Mouse (Mus musculus) naive thymus-derived CD4-positive, alpha-beta T cell, adult 2 months (primary cell): ENCODE data around the gene Olfr1261.

Experiments
- DNase-seq: peaks from one replicate; pipeline ENCODE4 v3.0.0-alpha.2; 2011; ENCODE audit warnings: low read depth

Gene Olfr1261

DNA sequence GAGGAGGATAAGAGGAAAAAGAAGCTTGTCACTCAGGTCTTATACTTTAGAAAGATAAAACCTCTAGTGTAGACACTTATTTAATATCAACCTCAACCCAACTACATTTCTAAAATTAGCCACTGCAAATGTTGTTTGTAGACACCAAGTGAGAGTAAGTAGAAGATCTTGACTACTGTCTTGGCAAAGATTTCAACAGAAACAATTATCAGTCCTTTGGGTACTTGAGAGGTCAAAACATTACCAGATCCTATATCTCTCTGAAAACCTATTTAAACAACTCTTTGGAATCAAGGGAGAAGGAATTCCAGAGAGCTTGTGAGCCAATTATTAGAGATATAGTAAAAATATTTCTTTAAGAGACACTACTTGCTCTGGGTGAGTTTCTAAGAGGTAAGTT lies at the start of gene Olfr1261:
Gene Olfr1261 (plus strand): TSS at position 301 of the 400 bp plus-strand sequence.
- DNase-seq: no peak

DNA sequence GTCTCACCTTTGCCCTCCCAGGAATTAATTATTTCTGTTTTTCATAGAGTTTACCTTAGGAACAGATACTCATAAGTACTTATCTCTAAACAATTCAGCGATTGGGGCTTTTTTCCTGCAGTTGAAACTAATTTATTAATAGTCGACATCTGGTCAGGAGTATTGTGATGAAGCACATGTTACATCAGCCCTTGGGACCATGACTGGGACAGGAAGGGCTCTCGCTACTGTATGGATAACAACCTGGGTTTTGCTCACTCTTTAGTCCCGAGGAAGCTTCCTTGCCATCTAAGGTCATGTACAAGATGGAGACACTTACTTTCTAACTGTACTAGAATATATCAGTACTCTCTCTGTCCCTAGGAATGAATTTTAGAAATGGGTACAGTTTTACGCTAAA lies 42.5 kb upstream of the Olfr1261 start, which contains the start of gene Olfr1259:
Gene Olfr1259 (minus strand): TSS at position 101 of the 400 bp plus-strand sequence.
- no peak for DNase-seq

DNA sequence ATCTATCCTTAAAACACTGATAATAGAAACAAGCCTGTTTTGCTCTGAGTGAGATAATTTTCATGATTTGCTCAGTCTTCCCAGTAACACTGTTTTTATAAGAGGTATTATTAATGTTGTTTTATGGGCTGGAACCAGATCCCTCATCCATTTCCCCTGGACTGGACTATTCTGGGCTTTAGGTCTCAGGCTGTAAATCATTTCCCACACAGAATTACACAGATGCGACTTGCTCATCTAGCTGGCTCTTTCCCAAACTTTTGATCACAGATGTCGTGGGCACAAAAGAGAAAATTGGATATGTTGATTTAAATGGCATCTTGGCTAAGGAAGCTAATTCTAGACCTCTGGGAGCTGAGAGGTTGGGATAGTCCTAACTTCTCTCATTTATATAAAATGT lies 16.8 kb upstream of the Olfr1261 start, which contains the start of gene Olfr1260:
Gene Olfr1260 (plus strand): TSS at position 157 of the 400 bp plus-strand sequence.
- DNase-seq: no peak

DNA sequence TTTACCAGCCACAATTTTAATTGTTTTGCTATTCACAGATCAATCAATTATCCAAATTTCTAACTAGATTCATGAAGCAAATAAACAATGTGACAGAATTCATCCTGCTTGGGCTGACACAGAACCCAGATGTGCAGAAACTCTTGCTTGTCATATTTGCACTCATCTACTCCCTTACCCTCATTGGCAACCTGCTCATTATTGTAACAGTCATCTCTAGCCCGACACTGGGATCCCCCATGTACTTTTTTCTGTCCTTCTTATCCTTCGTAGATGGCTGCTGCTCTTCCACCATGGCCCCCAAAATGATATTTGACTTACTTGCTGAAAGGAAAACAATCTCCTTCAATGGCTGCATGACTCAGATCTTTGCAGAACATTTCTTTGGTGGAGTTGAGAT lies 13.3 kb upstream of the Olfr1261 start:
- DNase-seq: no peak

DNA sequence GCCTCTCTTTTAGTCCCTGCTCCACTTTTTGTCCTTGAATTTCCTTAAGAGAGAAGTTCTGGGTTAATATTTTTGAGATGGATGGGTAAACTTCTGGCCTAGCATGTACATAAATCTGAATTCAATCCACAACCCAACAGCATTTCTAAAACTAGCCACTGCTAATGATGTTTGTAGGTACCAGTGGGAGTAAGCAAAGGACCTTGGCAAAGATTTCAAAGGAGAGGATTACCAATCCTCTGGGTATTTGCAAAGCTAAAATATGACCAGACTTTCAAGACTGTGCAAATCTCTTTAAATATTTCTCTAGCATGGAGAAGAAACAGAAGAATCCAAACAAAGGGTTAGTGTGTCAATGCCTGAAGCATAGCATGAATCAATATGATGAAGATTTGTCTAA lies 8.8 kb downstream of the Olfr1261 start, which contains the start of gene Olfr1262:
Gene Olfr1262 (plus strand): TSS at position 301 of the 400 bp plus-strand sequence.
- DNase-seq: no peak

DNA sequence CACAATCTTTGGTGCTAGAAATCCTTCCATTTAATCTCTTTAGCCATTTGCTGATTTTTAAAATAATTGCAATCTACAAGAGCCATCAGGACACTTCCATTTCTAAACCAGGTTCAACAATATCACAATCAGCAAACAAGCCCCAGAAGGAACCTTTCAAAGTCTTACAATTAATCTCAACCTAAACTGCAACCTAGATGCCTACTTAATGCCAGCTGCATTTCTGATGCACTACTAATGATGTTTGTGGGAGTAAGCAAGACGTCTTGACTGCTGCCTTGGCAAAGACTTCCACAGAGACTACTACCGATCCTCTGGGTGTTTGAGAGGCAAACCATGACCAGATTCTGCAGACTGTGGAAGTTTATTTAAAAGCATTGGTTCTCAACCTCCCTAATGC lies 20.8 kb downstream of the Olfr1261 start, which contains the start of gene Olfr1263:
Gene Olfr1263 (plus strand): TSS at position 301 of the 400 bp plus-strand sequence.
- DNase-seq: no peak

DNA sequence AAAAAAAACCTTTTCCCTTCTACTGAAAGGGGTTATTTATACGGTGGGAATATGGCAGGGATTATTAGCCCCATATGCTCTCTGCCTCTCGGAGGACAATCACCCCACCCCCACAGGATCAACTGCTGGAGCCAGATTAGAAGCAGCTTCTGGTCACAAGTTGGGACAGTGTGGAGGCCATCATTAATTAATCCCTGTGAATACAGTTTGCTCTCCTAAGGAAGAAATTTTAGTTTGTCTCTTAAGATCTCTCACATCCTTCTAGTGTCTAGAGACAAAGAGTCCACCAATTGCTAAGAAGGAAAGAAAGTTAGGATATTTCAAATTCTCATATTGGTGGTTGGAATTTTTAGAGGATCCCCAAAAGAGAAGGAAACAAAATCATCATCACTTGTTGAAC lies 34.5 kb downstream of the Olfr1261 start, which contains the start of gene Olfr1264:
Gene Olfr1264 (minus strand): TSS at position 101 of the 400 bp plus-strand sequence.
- DNase-seq: no peak

DNA sequence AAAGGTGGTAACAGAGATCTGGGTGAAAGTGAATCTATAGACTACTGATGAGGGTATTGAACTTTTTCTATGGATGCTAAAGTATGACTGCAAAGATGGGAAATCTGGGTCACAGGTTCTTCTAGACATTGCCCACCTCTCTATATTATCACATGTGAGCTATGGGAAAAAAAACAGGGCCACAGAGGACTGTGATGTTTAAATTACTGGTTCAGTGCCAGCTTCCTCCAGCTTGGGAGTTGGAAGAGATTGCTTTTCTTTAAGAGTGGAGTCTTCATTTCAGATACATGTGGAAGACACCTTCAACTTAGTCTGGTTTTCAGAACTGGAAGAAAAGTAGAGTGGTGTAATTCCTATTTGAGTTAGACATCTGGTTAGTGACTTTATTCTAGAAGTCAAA lies 44.0 kb downstream of the Olfr1261 start, which contains the start of gene Olfr1265:
Gene Olfr1265 (plus strand): TSS at position 301 of the 400 bp plus-strand sequence.
- DNase-seq: no peak
